Mouse (Mus musculus): ENCODE measurements at regions not wholly inside any gene's neighbourhood (a gene's known extent, or its start where the extent isn't known, plus 50 kb on each side); places are given as distances from the start of the nearest gene placed in this dataset.

DNA sequence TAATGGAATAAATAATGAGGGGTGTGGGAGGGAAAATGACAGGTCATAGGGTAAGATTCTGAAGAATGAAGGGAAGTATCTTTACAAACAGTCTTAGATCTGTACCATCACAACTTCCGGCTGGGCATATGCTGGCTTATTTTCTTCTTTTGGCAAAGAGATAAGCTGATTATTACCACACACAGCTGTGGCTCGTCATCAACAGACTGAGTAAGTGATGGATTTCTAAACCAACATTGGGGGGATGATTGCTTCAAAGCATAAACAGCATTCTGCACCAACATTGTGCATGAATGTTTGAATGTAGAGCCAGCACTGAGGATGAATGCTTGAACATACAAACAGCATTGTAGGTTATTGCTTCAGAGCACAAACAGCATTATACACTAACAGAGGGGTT lies 181.7 kb upstream of the Dpp10 start:
- DNase-seq (ENCODE audit: low spot score in 2 of 2) = peak in 1 of 2 experiments; percentile 0
